Mouse (Mus musculus): ENCODE results near the gene Vmn1r188. TPM values are rescaled to one million over a fixed set of nuclear protein-coding genes. Genes with fewer than 3 reads are reported as not detected.
"Not testable (repeated sequence)": the region's sequence is repeated elsewhere in the genome, so short reads cannot be mapped to it uniquely, and the experiment has no call there.

Gene Vmn1r188
- total and polyA plus RNA-seq, 3 experiments = not detected

DNA sequence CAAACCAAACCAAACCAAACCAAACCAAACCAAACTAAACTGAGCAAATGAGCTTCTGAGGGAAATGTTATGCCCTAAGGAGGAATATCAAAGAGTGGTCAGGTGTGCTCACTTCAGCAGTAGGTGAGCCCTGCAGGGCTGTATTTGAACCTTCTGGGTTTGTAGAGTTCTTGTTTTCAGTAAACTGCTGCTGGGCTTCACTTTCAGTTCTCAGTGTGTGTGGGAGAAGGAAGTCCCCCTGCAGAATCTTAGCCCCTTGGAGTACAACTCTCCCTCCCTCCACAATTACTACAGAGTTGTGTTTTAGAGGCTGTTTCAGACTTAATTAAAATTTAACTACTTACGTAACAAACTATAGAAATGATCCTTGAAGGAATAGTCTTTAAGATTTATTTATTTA lies 30.5 kb upstream of the Vmn1r188 start:
- TF ChIP-seq CTCF (IDR thresholded peaks at IDR 0.05) = no peak
- no peak for TF ChIP-seq POLR2A (IDR thresholded peaks at IDR 0.05; ENCODE audit: insufficient read depth, low read depth, low read length)
- TF ChIP-seq EP300 (IDR thresholded peaks at IDR 0.05; ENCODE audit: insufficient read depth, low read depth, low read length) = no peak
- no peaks in the 10 kb centered on the region for H3K27me3 ChIP-seq (ENCODE audit: control insufficient read depth, insufficient read depth, low read length)
- H3K79me2 ChIP-seq (replicated peaks; ENCODE audit: control insufficient read depth, insufficient read depth, low read length) = no peaks in the 10 kb centered on the region
- DNase-seq = no peak
- no peak overlapping the region for H3K4me3 ChIP-seq
- no peaks in the 10 kb centered on the region for H3K36me3 ChIP-seq (ENCODE audit: control insufficient read depth, insufficient read depth, low read length)
- WGBS = 88% methylated on average over 1 of the region's 1 CpGs
- H3K27ac ChIP-seq = no peak overlapping the region
- H3K9ac ChIP-seq (ENCODE audit: low read depth, low read length) = no peak overlapping the region
- peaks cover 2% of the 10 kb centered on the region; the same call in 1 of the 2 replicates for H3K4me1 ChIP-seq (ENCODE audit: control insufficient read depth, insufficient read depth, low read length)
- intact Hi-C loops (cut with DNase I) = no loop called here

DNA sequence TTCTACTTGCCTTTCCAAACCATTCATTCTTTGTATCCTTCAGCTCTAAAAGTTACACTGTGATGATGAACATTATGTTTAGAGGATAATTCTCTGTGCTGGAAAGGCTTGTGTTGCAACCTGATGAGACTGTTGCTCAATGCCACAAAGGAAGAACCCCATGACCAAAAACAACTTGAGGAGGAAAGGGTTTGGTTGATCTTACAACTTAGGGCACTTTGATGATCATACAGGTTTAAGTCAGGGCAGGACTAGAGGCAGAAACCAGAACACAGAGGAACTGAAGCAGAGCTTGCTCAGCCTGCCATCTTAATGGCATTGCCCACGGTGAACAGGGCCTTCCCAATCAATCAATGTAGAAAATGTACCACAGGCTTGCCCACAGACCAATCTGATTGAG lies 22.8 kb upstream of the Vmn1r188 start:
- intact Hi-C loops (cut with DNase I) = no loop called here
- no peak overlapping the region for H3K27ac ChIP-seq
- no peaks in the 10 kb centered on the region for H3K79me2 ChIP-seq (replicated peaks; ENCODE audit: control insufficient read depth, insufficient read depth, low read length)
- TF ChIP-seq CTCF (IDR thresholded peaks at IDR 0.05) = no peak
- no peak for TF ChIP-seq EP300 (IDR thresholded peaks at IDR 0.05; ENCODE audit: insufficient read depth, low read depth, low read length)
- no peak for TF ChIP-seq POLR2A (IDR thresholded peaks at IDR 0.05; ENCODE audit: insufficient read depth, low read depth, low read length)
- H3K9ac ChIP-seq (ENCODE audit: low read depth, low read length) = no peak overlapping the region
- DNase-seq = no peak
- H3K4me3 ChIP-seq = no peak overlapping the region
- H3K36me3 ChIP-seq (ENCODE audit: control insufficient read depth, insufficient read depth, low read length) = no peaks in the 10 kb centered on the region
- 63% methylated on average over 1 of the region's 1 CpGs for WGBS
- no peaks in the 10 kb centered on the region for H3K27me3 ChIP-seq (ENCODE audit: control insufficient read depth, insufficient read depth, low read length)
- H3K4me1 ChIP-seq (ENCODE audit: control insufficient read depth, insufficient read depth, low read length) = no peaks in the 10 kb centered on the region

DNA sequence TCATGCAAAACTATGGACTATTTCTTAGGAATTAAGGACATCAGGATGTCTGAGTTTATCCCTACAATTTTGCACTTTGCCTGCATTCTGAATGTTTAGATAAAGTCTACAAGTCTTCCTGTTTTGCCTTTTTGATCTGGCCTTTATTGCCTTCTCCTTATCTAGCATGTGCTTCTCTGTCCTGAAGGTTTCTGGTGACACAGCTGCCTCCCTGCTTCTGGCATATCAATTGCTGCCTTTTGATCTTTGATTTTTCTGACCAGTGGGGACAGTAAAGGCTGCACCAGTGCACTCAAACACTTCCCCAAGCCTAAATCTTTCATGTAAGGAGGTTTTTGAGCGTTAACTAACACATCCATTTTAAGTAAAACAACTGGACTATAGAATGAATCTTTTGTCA lies 20.8 kb upstream of the Vmn1r188 start:
- Histone ChIP-seq H3K9ac (ENCODE audit: low read depth, low read length) (no peak overlapping the region), H3K27ac (no peak overlapping the region), H3K4me1 (ENCODE audit: control insufficient read depth, insufficient read depth, low read length) (no peaks in the 10 kb centered on the region), H3K27me3 (ENCODE audit: control insufficient read depth, insufficient read depth, low read length) (no peaks in the 10 kb centered on the region), H3K4me3 (no peak overlapping the region), H3K79me2 (replicated peaks; ENCODE audit: control insufficient read depth, insufficient read depth, low read length) (no peaks in the 10 kb centered on the region), H3K36me3 (ENCODE audit: control insufficient read depth, insufficient read depth, low read length) (no peaks in the 10 kb centered on the region)
- DNase-seq = no peak
- TF ChIP-seq POLR2A (IDR thresholded peaks at IDR 0.05; ENCODE audit: insufficient read depth, low read depth, low read length) = no peak
- TF ChIP-seq EP300 (IDR thresholded peaks at IDR 0.05; ENCODE audit: insufficient read depth, low read depth, low read length) = no peak
- TF ChIP-seq CTCF (IDR thresholded peaks at IDR 0.05) = no peak
- 36% methylated on average over 1 of the region's 1 CpGs for WGBS
- intact Hi-C loops (cut with DNase I) = no loop called here

DNA sequence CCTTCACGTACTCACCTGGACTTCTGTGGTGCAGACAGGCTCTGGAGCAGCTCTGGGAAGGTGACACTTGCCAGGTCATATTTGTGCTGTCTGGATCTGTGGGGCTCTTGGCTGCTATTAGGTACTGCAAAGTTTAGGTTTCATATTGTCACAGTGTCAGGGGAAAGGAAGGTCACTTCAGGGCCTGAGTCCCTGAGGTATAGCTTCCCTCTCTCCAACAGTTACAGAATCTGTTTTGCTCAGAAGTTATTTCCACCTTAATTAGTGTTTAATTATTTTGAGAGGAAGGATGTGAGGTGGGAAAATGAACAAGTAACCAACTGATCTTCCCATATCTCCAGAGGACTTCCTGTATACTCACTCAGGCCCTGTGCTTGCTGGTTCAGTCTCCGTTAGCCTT lies 21.5 kb downstream of the Vmn1r188 start, which contains the start of gene Vmn1r189:
Gene Vmn1r189 (minus strand): TSS at position 101 of the 400 bp plus-strand sequence.
- H3K4me3 ChIP-seq; H3K4me1 ChIP-seq (ENCODE audit: control insufficient read depth, insufficient read depth, low read length); H3K36me3 ChIP-seq (ENCODE audit: control insufficient read depth, insufficient read depth, low read length); H3K9ac ChIP-seq (ENCODE audit: low read depth, low read length); DNase-seq; intact Hi-C loops (cut with DNase I); H3K27ac ChIP-seq; H3K79me2 ChIP-seq (replicated peaks; ENCODE audit: control insufficient read depth, insufficient read depth, low read length); H3K27me3 ChIP-seq (ENCODE audit: control insufficient read depth, insufficient read depth, low read length): not testable (repeated sequence)
- WGBS = 63% methylated on average over 2 of the region's 2 CpGs

DNA sequence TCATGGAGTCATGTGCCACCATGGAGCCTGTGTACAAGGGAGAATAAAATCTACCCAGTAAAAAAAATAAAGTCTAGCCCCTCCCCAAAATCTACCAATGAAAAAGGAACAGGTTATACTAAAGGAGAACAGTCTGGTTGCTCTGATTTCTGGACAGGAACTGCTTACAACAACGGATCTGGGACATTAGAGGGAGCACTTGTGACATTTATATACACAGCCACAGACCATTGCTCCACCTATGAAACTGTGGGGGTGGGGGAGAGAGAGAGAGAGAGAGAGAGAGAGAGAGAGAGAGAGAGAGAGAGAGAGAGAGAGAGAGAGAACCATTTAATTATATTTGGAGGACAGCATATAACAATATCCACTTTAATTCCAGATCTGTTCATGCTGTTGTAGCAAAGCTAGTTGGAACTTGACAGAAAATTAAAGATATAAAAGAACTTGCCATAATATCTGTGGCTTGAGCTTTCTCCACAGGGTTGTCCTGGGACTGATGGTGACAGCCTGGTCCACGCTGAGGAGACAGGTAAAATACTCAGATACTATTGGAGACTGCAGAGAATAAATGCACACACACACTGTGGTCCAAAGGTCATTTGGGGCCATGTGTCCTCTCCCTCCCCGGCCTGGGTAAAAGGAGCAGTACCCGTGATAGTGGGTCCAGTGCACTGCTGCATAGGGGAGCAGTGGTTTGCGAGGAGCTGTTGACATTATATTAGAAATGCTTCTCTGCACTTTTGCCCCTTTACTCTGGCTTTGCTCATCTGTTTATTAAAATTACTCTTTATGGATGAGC lies 52.5 kb downstream of the Vmn1r188 start:
- H3K27me3 ChIP-seq (ENCODE audit: control insufficient read depth, insufficient read depth, low read length); H3K79me2 ChIP-seq (replicated peaks; ENCODE audit: control insufficient read depth, insufficient read depth, low read length); DNase-seq; H3K4me3 ChIP-seq; intact Hi-C loops (cut with DNase I); H3K27ac ChIP-seq; H3K4me1 ChIP-seq (ENCODE audit: control insufficient read depth, insufficient read depth, low read length); H3K36me3 ChIP-seq (ENCODE audit: control insufficient read depth, insufficient read depth, low read length); H3K9ac ChIP-seq (ENCODE audit: low read depth, low read length): not testable (repeated sequence)
- 47% methylated on average over 5 of the region's 5 CpGs for WGBS

Small RNA genes within 50 kb of the gene (microRNA-seq; reads per million reads assigned to microRNA genes)
- 0 reads per million in 2 experiments for gene Gm26300
- gene Gm44390 = 0 reads per million in 2 experiments
- gene Gm44486 = 0 reads per million in 2 experiments

Other genes with a start within 250 kb of the Vmn1r188 start
- under 1 TPM; 0.70 to 0.73 TPM for gene Zfp184, start 139.3 kb upstream of the Vmn1r188 start, total RNA-seq (2021)
- gene Zfp184, start 139.3 kb upstream of the Vmn1r188 start, polyA plus RNA-seq (2012; rRNA removed) = 0.35 and 0.43 TPM in 2 replicates
- gene Pom121l2, start 103.2 kb upstream of the Vmn1r188 start, total RNA-seq (2021) = not detected
- 0.06 TPM in 2 replicates for gene Pom121l2, start 103.2 kb upstream of the Vmn1r188 start, polyA plus RNA-seq (2012; rRNA removed)
- gene Prss16, start 74.7 kb upstream of the Vmn1r188 start, total RNA-seq (2021) = not detected
- 0.23 TPM in 1 of 2 replicates, not detected in the other for gene Prss16, start 74.7 kb upstream of the Vmn1r188 start, polyA plus RNA-seq (2012; rRNA removed)
- 1 to 10 TPM; 8.1 to 10.0 TPM for gene Hist1h2ah, start 48.9 kb upstream of the Vmn1r188 start, total RNA-seq (2021)
- gene Hist1h2ah, start 48.9 kb upstream of the Vmn1r188 start, polyA plus RNA-seq (2012; rRNA removed) = 1.1 TPM in 1 of 2 replicates, not detected in the other
- gene Hist1h2bk, start 48.6 kb upstream of the Vmn1r188 start, total RNA-seq (2021) = 10 to 100 TPM in 1 of 2 experiments, 1 to 10 TPM in 1; 7.3 to 10.0 TPM
- gene Hist1h2bk, start 48.6 kb upstream of the Vmn1r188 start, polyA plus RNA-seq (2012; rRNA removed) = not detected in 2 replicates
- 10 to 100 TPM; 11.9 to 18.1 TPM for gene Hist1h4i, start 43.1 kb upstream of the Vmn1r188 start, total RNA-seq (2021)
- gene Hist1h4i, start 43.1 kb upstream of the Vmn1r188 start, polyA plus RNA-seq (2012; rRNA removed) = 5.8 and 8.3 TPM in 2 replicates
- gene Hist1h2ag, start 41.5 kb upstream of the Vmn1r188 start, total RNA-seq (2021) = 1 to 10 TPM; 1.7 to 4.3 TPM
- not detected in 2 replicates for gene Hist1h2ag, start 41.5 kb upstream of the Vmn1r188 start, polyA plus RNA-seq (2012; rRNA removed)
- gene Hist1h2bj, start 41.2 kb upstream of the Vmn1r188 start, total RNA-seq (2021) = 1 to 10 TPM; 2.8 to 3.6 TPM
- gene Hist1h2bj, start 41.2 kb upstream of the Vmn1r188 start, polyA plus RNA-seq (2012; rRNA removed) = 0.59 TPM in 1 of 2 replicates, not detected in the other
- gene Vmn1r189, start 21.4 kb downstream of the Vmn1r188 start, total RNA-seq (2021) = not detected
- gene Vmn1r189, start 21.4 kb downstream of the Vmn1r188 start, polyA plus RNA-seq (2012; rRNA removed) = not detected in 2 replicates
- not detected for gene Vmn1r191, start 99.5 kb downstream of the Vmn1r188 start, total RNA-seq (2021)
- not detected in 2 replicates for gene Vmn1r191, start 99.5 kb downstream of the Vmn1r188 start, polyA plus RNA-seq (2012; rRNA removed)
- gene Vmn1r192, start 106.7 kb downstream of the Vmn1r188 start, total RNA-seq (2021) = not detected
- not detected in 2 replicates for gene Vmn1r192, start 106.7 kb downstream of the Vmn1r188 start, polyA plus RNA-seq (2012; rRNA removed)
- gene Vmn1r193, start 138.7 kb downstream of the Vmn1r188 start, total RNA-seq (2021) = not detected
- gene Vmn1r193, start 138.7 kb downstream of the Vmn1r188 start, polyA plus RNA-seq (2012; rRNA removed) = not detected in 2 replicates
- not detected for gene Vmn1r194, start 159.8 kb downstream of the Vmn1r188 start, total RNA-seq (2021)
- not detected in 2 replicates for gene Vmn1r194, start 159.8 kb downstream of the Vmn1r188 start, polyA plus RNA-seq (2012; rRNA removed)
- not detected for gene Vmn1r195, start 186.1 kb downstream of the Vmn1r188 start, total RNA-seq (2021)
- gene Vmn1r195, start 186.1 kb downstream of the Vmn1r188 start, polyA plus RNA-seq (2012; rRNA removed) = not detected in 2 replicates
- not detected for gene Vmn1r196, start 205.5 kb downstream of the Vmn1r188 start, total RNA-seq (2021)
- not detected in 2 replicates for gene Vmn1r196, start 205.5 kb downstream of the Vmn1r188 start, polyA plus RNA-seq (2012; rRNA removed)
- gene Vmn1r197, start 240.1 kb downstream of the Vmn1r188 start, total RNA-seq (2021) = not detected
- gene Vmn1r197, start 240.1 kb downstream of the Vmn1r188 start, polyA plus RNA-seq (2012; rRNA removed) = not detected in 2 replicates

Measured in heart, adult 2 months (tissue).